Mouse (Mus musculus): ENCODE results near the gene Dnajb6. TPM values are rescaled to one million over a fixed set of nuclear protein-coding genes. Genes with fewer than 3 reads are reported as not detected.

Gene Dnajb6
- total RNA-seq (2012; rRNA removed) (61.1 and 75.8 TPM in 2 replicates), total RNA-seq (2014; rRNA removed) (196 and 228 TPM in 2 replicates), polyA plus RNA-seq (2012; ENCODE audit: insufficient read length, low read depth) (117 and 140 TPM in 2 replicates)

DNA sequence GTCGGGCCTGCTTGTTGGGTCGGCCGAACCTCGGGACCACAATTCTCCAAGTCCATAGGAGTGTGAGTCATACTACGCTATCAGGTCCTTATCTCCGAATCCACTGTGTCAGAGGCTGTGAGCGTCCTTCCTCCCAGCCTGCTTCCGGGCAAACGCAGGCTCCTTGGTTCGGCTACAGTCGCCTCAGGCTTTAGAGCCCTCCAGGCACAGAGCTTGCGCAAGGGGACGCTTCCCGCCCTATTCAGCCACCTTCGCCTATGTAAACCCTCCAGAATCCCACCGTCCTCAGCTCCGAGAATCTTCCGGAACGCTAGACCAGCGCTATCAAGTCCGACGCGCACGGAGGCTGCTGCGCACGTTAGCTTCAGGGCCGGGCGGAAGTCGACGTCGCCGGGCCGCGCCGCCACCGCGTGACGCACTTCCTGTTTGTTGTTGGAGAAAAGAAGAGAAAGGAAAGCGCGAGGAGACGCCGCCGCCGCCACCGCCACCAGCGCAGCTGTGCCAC lies at the start of gene Dnajb6, which contains the start of gene Gm5129:
Dnajb6 (plus strand) TSS at position 132 of the 505 bp plus-strand sequence.
Gm5129 (minus strand) TSS at position 380 of the 505 bp plus-strand sequence.
- in situ Hi-C loops (cut with MboI; ENCODE audit: low pct_ligation_motif_present, low pct_unique_long_range_greater_than_20kb, low sequenced_read_pairs): no loop called here
- peaks cover 12 to 41% of the 10 kb centered on the region in 2 experiments for H3K4me1 ChIP-seq (ENCODE audit: control insufficient read depth in 1 of 2, insufficient read depth in 2 of 2)
- dilution Hi-C loops (cut with MboI; ENCODE audit: extremely low pct_ligation_motif_present, extremely low pct_unique_long_range_greater_than_20kb, low sequenced_read_pairs): no loop called here

DNA sequence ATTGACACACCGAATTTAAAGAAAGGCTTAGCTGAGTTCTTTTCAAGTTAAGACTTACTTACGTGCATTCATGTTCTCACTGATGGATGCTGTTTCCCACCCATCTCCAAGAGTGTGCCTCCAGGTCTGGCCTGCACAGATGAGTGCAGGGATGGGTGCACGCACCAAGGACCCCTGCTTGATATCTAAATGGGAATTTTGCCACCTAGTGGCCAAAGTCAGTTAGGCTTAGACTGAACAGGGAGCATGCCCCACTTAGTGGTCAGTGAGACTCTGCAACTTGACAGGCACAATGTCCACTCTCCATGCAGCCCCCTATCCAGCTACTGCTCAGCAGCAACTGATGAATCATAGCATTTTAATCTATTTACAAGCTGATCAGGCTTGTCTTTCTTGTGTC lies 47.8 kb upstream of the Dnajb6 start:
- no peak overlapping the region for H3K27ac ChIP-seq (ENCODE audit: insufficient read depth, low read depth)
- H3K9me3 ChIP-seq (replicated peaks; ENCODE audit: low read length): no peaks in the 10 kb centered on the region
- TF ChIP-seq RAD21 (IDR thresholded peaks at IDR 0.05; ENCODE audit: low read depth, low read length): peak; percentile 56
- TF ChIP-seq SMC3 (IDR thresholded peaks at IDR 0.05; ENCODE audit: low read depth, low read length): peak; percentile 69
- TF ChIP-seq MAX (IDR thresholded peaks at IDR 0.05; ENCODE audit: low read length): no peak
- 0 out of 2 replicates have a peak, but pooled peaks have one; percentile 20 for TF ChIP-seq IRF4 (IDR thresholded peaks at IDR 0.05; ENCODE audit: low read depth, low read length)
- TF ChIP-seq NELFE (IDR thresholded peaks at IDR 0.05; ENCODE audit: low read depth, low read length): peak; percentile 37; the same call in 1 of the 2 replicates
- TF ChIP-seq NRF1 (IDR thresholded peaks at IDR 0.05; ENCODE audit: low read depth, low read length): 0 out of 2 replicates have a peak, but pooled peaks have one; percentile 23
- TF ChIP-seq CTCF (conservative IDR thresholded peaks at IDR 0.05 in 1 of 2, IDR thresholded peaks at IDR 0.05 in 1 of 2; ENCODE audit: low read depth in 2 of 2, low read length in 2 of 2): peak; percentile 45 to 88; a peak in 3 of 4 replicates
- TF ChIP-seq GABPA (IDR thresholded peaks at IDR 0.05; ENCODE audit: insufficient replicate concordance, low read depth, low read length): no peak
- no peaks in the 10 kb centered on the region for H3K79me2 ChIP-seq (replicated peaks; ENCODE audit: control insufficient read depth, extremely low read depth, insufficient read depth, poor library complexity, severe bottlenecking)
- H3K4me3 ChIP-seq (replicated peaks in 1 of 3; ENCODE audit: low read depth in 2 of 3, low read length in 2 of 3, poor library complexity in 1 of 3): no peak overlapping the region
- no peaks in the 10 kb centered on the region for H3K27me3 ChIP-seq (replicated peaks)
- peak; percentile 39 for DNase-seq (ENCODE audit: extremely low read depth)
- H3K4me2 ChIP-seq (ENCODE audit: insufficient read depth, low read depth, poor library complexity, severe bottlenecking): no peak overlapping the region
- no peak overlapping the region for H3K9ac ChIP-seq (ENCODE audit: insufficient read depth, low read depth)
- H3K4me1 ChIP-seq (ENCODE audit: control insufficient read depth in 1 of 2, insufficient read depth in 2 of 2): no peaks in the 10 kb centered on the region
- peaks cover 0 to 3% of the 10 kb centered on the region in 2 experiments for H3K36me3 ChIP-seq (replicated peaks in 1 of 2; ENCODE audit: control insufficient read depth in 1 of 2, insufficient read depth in 1 of 2, low read length in 1 of 2)
- in situ Hi-C loops (cut with MboI; ENCODE audit: low pct_ligation_motif_present, low pct_unique_long_range_greater_than_20kb, low sequenced_read_pairs): loop anchor here (5.0 kb wide), 1 partner anchor 300 kb away; no protein-coding TSS in a partner anchor
- dilution Hi-C loops (cut with MboI; ENCODE audit: extremely low pct_ligation_motif_present, extremely low pct_unique_long_range_greater_than_20kb, low sequenced_read_pairs): no loop called here

More for the DNA sequence above, at the start of gene Dnajb6, which contains the start of gene Gm5129:
- Histone ChIP-seq H3K79me2 (replicated peaks; ENCODE audit: control insufficient read depth, extremely low read depth, insufficient read depth, poor library complexity, severe bottlenecking) (peaks cover 44% of the 10 kb centered on the region), H3K4me3 (replicated peaks in 1 of 3; ENCODE audit: low read depth in 2 of 3, low read length in 2 of 3, poor library complexity in 1 of 3) (peak within 1 kb of the TSS; percentile 94 to 99 (median 97)), H3K27ac (ENCODE audit: insufficient read depth, low read depth) (peak within 1 kb of the TSS; percentile 78), H3K27me3 (replicated peaks) (no peaks in the 10 kb centered on the region), H3K9ac (ENCODE audit: insufficient read depth, low read depth) (peak within 1 kb of the TSS; percentile 93), H3K9me3 (replicated peaks; ENCODE audit: low read length) (no peaks in the 10 kb centered on the region), H3K4me2 (ENCODE audit: insufficient read depth, low read depth, poor library complexity, severe bottlenecking) (peak within 1 kb of the TSS; percentile 91), H3K36me3 (replicated peaks in 1 of 2; ENCODE audit: control insufficient read depth in 1 of 2, insufficient read depth in 1 of 2, low read length in 1 of 2) (peaks cover 0 to 8% of the 10 kb centered on the region in 2 experiments)
- DNase-seq (ENCODE audit: extremely low read depth): peak; percentile 93
- peak; percentile 92 for TF ChIP-seq HCFC1 (IDR thresholded peaks at IDR 0.05; ENCODE audit: low read depth, low read length)
- no peak for TF ChIP-seq CHD1 (IDR thresholded peaks at IDR 0.05; ENCODE audit: low read depth, low read length)
- 0 out of 2 replicates have a peak, but pooled peaks have one; percentile 11 for TF ChIP-seq JUND (conservative IDR thresholded peaks at IDR 0.05; ENCODE audit: low read depth, low read length)
- peak; percentile 64 for TF ChIP-seq MXI1 (IDR thresholded peaks at IDR 0.05; ENCODE audit: low read depth, low read length)
- peak; percentile 97 for TF ChIP-seq POLR2A (IDR thresholded peaks at IDR 0.05; ENCODE audit: low read depth, low read length)
- TF ChIP-seq ZC3H11A (IDR thresholded peaks at IDR 0.05; ENCODE audit: low read depth, low read length): no peak
- TF ChIP-seq NELFE (IDR thresholded peaks at IDR 0.05; ENCODE audit: low read depth, low read length): peak; percentile 90
- TF ChIP-seq CHD2 (IDR thresholded peaks at IDR 0.05; ENCODE audit: low read length): no peak
- peak; percentile 7; the same call in 1 of the 2 replicates for TF ChIP-seq BHLHE40 (IDR thresholded peaks at IDR 0.05; ENCODE audit: low read depth, low read length)
- peak; percentile 88; the same call in 1 of the 2 replicates for TF ChIP-seq KAT2A (IDR thresholded peaks at IDR 0.05; ENCODE audit: insufficient replicate concordance, low read length)
- TF ChIP-seq SIN3A (IDR thresholded peaks at IDR 0.05; ENCODE audit: low read length): peak; percentile 82
- TF ChIP-seq ZMIZ1 (IDR thresholded peaks at IDR 0.05; ENCODE audit: low read depth, low read length): peak; percentile 82
- TF ChIP-seq NRF1 (IDR thresholded peaks at IDR 0.05; ENCODE audit: low read depth, low read length): peak; percentile 82
- peak; percentile 89 for TF ChIP-seq ELF1 (IDR thresholded peaks at IDR 0.05; ENCODE audit: low read depth, low read length)
- no peak for TF ChIP-seq RAD21 (IDR thresholded peaks at IDR 0.05; ENCODE audit: low read depth, low read length)
- TF ChIP-seq GABPA (IDR thresholded peaks at IDR 0.05; ENCODE audit: insufficient replicate concordance, low read depth, low read length): peak; percentile 28; the same call in 1 of the 2 replicates
- no peak for TF ChIP-seq E2F4 (IDR thresholded peaks at IDR 0.05; ENCODE audit: insufficient replicate concordance, low read depth, low read length)
- TF ChIP-seq RCOR1 (conservative IDR thresholded peaks at IDR 0.05; ENCODE audit: low read depth, low read length): no peak
- TF ChIP-seq POLR2AphosphoS2 (IDR thresholded peaks at IDR 0.05; ENCODE audit: low read depth, low read length): peak; percentile 79; the same call in 1 of the 2 replicates
- peak; percentile 53; the same call in 1 of the 2 replicates for TF ChIP-seq MYC (IDR thresholded peaks at IDR 0.05; ENCODE audit: low read depth, low read length)
- 0 out of 2 replicates have a peak, but pooled peaks have one; percentile 23 for TF ChIP-seq MEF2A (IDR thresholded peaks at IDR 0.05; ENCODE audit: borderline replicate concordance, low read depth, low read length)
- TF ChIP-seq TCF12 (IDR thresholded peaks at IDR 0.05; ENCODE audit: low read depth, low read length): peak; percentile 83; the same call in 1 of the 2 replicates
- no peak for TF ChIP-seq USF1 (IDR thresholded peaks at IDR 0.05; ENCODE audit: low read depth, low read length)
- 0 out of 2 replicates have a peak, but pooled peaks have one; percentile 33 for TF ChIP-seq TBP (conservative IDR thresholded peaks at IDR 0.05; ENCODE audit: low read depth, low read length)
- TF ChIP-seq USF2 (conservative IDR thresholded peaks at IDR 0.05; ENCODE audit: low read depth, low read length): no peak
- no peak for TF ChIP-seq ZKSCAN1 (IDR thresholded peaks at IDR 0.05; ENCODE audit: borderline replicate concordance, low read depth, low read length)
- TF ChIP-seq ETS1 (conservative IDR thresholded peaks at IDR 0.05; ENCODE audit: low read depth, low read length): no peak
- TF ChIP-seq IRF4 (IDR thresholded peaks at IDR 0.05; ENCODE audit: low read depth, low read length): peak; percentile 14; the same call in 1 of the 2 replicates
- TF ChIP-seq UBTF (IDR thresholded peaks at IDR 0.05; ENCODE audit: low read depth, low read length): no peak; the same call in 1 of the 2 replicates

All from CH12.LX (cell line).